ENCODE assay signal across 22 mouse cellular contexts in the genomic region with DNA sequence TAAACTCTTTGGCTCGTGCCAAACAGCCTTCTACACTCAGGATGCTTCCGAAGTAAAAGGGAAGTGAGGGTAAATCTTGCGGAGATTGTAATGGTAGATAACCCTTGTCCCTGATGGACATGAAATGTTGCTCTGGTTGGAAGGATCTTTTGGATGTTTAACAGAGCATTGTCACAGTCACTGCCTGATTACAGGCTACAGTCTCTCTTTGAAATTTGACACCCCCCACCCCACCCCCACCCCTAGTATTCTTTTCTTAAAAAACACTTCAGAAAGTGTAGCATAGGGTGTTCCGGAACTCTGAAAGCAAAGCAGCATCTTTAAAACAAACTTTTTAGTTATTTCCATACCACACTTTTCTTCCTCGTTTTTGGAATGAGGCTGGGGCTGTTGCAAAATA. TPM values are rescaled to one million over a fixed set of nuclear protein-coding genes. Genes with fewer than 3 reads are reported as not detected.
DNase-seq lines count a peak whose midpoint lies in the region; ATAC-seq and TF ChIP-seq lines count a peak whose summit lies in the region.
"Had no signal": no experiment of that assay in that cellular context is flagged by ENCODE, and none has a peak within 500 bp of the region (broad histone marks: within the 10 kb centered on the region; RNA-seq: fewer than 3 reads in every experiment).

No protein-coding gene starts in this region.

- H3K27ac ChIP-seq in forebrain, embryonic 11.5 days (ENCODE audit: low read depth, low read length), result no peak overlapping the region
- no peak overlapping the region for H3K27ac ChIP-seq in forebrain, embryonic 12.5 days
- H3K27ac ChIP-seq in midbrain, embryonic 11.5 days (ENCODE audit: low read depth, low read length), result no peak overlapping the region
- H3K27ac ChIP-seq in midbrain, postnatal 0 days (ENCODE audit: low read depth, low read length), result no peak overlapping the region
- no peak overlapping the region for H3K27ac ChIP-seq in limb, embryonic 10.5 days
- no peak overlapping the region for H3K27ac ChIP-seq in stomach, postnatal 0 days (replicated peaks)
- no peak overlapping the region for H3K27ac ChIP-seq in gastrocnemius, adult 2 months
- H3K27ac ChIP-seq: forebrain, embryonic 10.5 days; heart, embryonic 13.5 days; midbrain, embryonic 15.5 days had no signal

- H3K4me1 ChIP-seq in forebrain, embryonic 11.5 days (replicated peaks; ENCODE audit: control insufficient read depth, insufficient read depth, low read length), result no peaks in the 10 kb centered on the region
- no peaks in the 10 kb centered on the region for H3K4me1 ChIP-seq in forebrain, embryonic 12.5 days
- H3K4me1 ChIP-seq in midbrain, embryonic 11.5 days (ENCODE audit: control insufficient read depth, insufficient read depth, low read length), result no peaks in the 10 kb centered on the region
- no peaks in the 10 kb centered on the region for H3K4me1 ChIP-seq in midbrain, postnatal 0 days (ENCODE audit: insufficient read depth, low read length)
- H3K4me1 ChIP-seq in limb, embryonic 10.5 days, result peaks cover 10% of the 10 kb centered on the region
- H3K4me1 ChIP-seq in stomach, postnatal 0 days (replicated peaks; ENCODE audit: control insufficient read depth, insufficient read depth), result no peaks in the 10 kb centered on the region
- H3K4me1 ChIP-seq: heart, embryonic 13.5 days; midbrain, embryonic 15.5 days had no signal

- 0 out of 2 replicates have a peak, but pooled peaks have one; percentile 43 for ATAC-seq in forebrain, embryonic 11.5 days (replicated peaks; ENCODE audit: low FRiP score)
- ATAC-seq in forebrain, embryonic 12.5 days (ENCODE audit: low FRiP score), result no peak
- ATAC-seq in midbrain, embryonic 11.5 days (ENCODE audit: low FRiP score), result no peak
- no peak for ATAC-seq in midbrain, postnatal 0 days (ENCODE audit: low FRiP score)
- no peak for ATAC-seq in stomach, postnatal 0 days (ENCODE audit: low FRiP score, low TSS enrichment)
- ATAC-seq: CD4-positive, CD25-positive, alpha-beta regulatory T cell, adult 4 months; midbrain, embryonic 15.5 days had no signal

- no peak for TF ChIP-seq CTCF in midbrain, postnatal 0 days (IDR thresholded peaks at IDR 0.05)
- TF ChIP-seq CTCF in stomach, postnatal 0 days (IDR thresholded peaks at IDR 0.05; ENCODE audit: low read depth), result no peak
- no peak for TF ChIP-seq CTCF in gastrocnemius, adult 2 months (IDR thresholded peaks at IDR 0.05)

- no peak overlapping the region for H3K9ac ChIP-seq in forebrain, embryonic 11.5 days (ENCODE audit: low read length)
- no peak overlapping the region for H3K9ac ChIP-seq in forebrain, embryonic 12.5 days
- H3K9ac ChIP-seq in midbrain, embryonic 11.5 days (ENCODE audit: low read length), result no peak overlapping the region
- no peak overlapping the region for H3K9ac ChIP-seq in midbrain, postnatal 0 days (replicated peaks; ENCODE audit: low read length, poor library complexity, severe bottlenecking)
- H3K9ac ChIP-seq in stomach, postnatal 0 days (ENCODE audit: low read length), result no peak overlapping the region
- H3K9ac ChIP-seq: heart, embryonic 13.5 days; midbrain, embryonic 15.5 days had no signal

- TF ChIP-seq EP300 in stomach, postnatal 0 days (optimal IDR thresholded peaks at IDR 0.05), result no peak

- no peak overlapping the region for H3K4me2 ChIP-seq in forebrain, embryonic 11.5 days (ENCODE audit: low read depth, low read length, severe bottlenecking)
- H3K4me2 ChIP-seq in forebrain, embryonic 12.5 days, result no peak overlapping the region
- H3K4me2 ChIP-seq in midbrain, embryonic 11.5 days, result no peak overlapping the region
- no peak overlapping the region for H3K4me2 ChIP-seq in midbrain, postnatal 0 days (ENCODE audit: low read depth, low read length, poor library complexity, severe bottlenecking)
- peak overlapping the region; percentile 30 for H3K4me2 ChIP-seq in stomach, postnatal 0 days (replicated peaks; ENCODE audit: low read depth)
- H3K4me2 ChIP-seq: heart, embryonic 13.5 days; midbrain, embryonic 15.5 days had no signal

- no peak for DNase-seq in forebrain, embryonic 11.5 days (ENCODE audit: low spot score)
- peak; percentile 79 for DNase-seq in midbrain, embryonic 11.5 days (ENCODE audit: low spot score, missing footprints)
- DNase-seq in midbrain, postnatal 0 days (ENCODE audit: low spot score), result no peak
- peak; percentile 34 for DNase-seq in limb, embryonic 10.5 days (ENCODE audit: low spot score)
- DNase-seq in stomach, postnatal 0 days (ENCODE audit: low spot score), result no peak
- no peak for DNase-seq in gastrocnemius, postnatal 10 days
- no peak for DNase-seq in gastrocnemius, adult 2 months
- DNase-seq: adrenal gland, postnatal 25 days; cerebellum, adult 8-10 months; heart, postnatal 4 days; kidney, adult 9 months; lung, adult 18-20 months; retina, postnatal 1 day; right cerebral cortex, postnatal 4 days; thymus, adult 18-20 months had no signal

- intact Hi-C loops in gastrocnemius, adult 2 months (cut with DNase I), result no loop called here

- no peaks in the 10 kb centered on the region for H3K27me3 ChIP-seq in forebrain, embryonic 11.5 days (ENCODE audit: control insufficient read depth, insufficient read depth, low read length)
- H3K27me3 ChIP-seq in forebrain, embryonic 12.5 days, result no peaks in the 10 kb centered on the region
- H3K27me3 ChIP-seq in midbrain, embryonic 11.5 days (ENCODE audit: control insufficient read depth, insufficient read depth, low read length), result no peaks in the 10 kb centered on the region
- no peaks in the 10 kb centered on the region for H3K27me3 ChIP-seq in midbrain, postnatal 0 days (ENCODE audit: insufficient read depth, low read length)
- H3K27me3 ChIP-seq in limb, embryonic 10.5 days (ENCODE audit: low read depth, poor library complexity, severe bottlenecking), result no peaks in the 10 kb centered on the region
- H3K27me3 ChIP-seq in stomach, postnatal 0 days (ENCODE audit: control insufficient read depth, insufficient read depth, low read length), result no peaks in the 10 kb centered on the region
- H3K27me3 ChIP-seq: heart, embryonic 13.5 days; midbrain, embryonic 15.5 days had no signal

- no peaks in the 10 kb centered on the region for H3K36me3 ChIP-seq in forebrain, embryonic 11.5 days (ENCODE audit: control insufficient read depth, insufficient read depth, low read length)
- H3K36me3 ChIP-seq in forebrain, embryonic 12.5 days (replicated peaks), result no peaks in the 10 kb centered on the region
- H3K36me3 ChIP-seq in midbrain, embryonic 11.5 days (ENCODE audit: control insufficient read depth, insufficient read depth, low read length), result no peaks in the 10 kb centered on the region
- H3K36me3 ChIP-seq in midbrain, postnatal 0 days (ENCODE audit: insufficient read depth, low read length), result no peaks in the 10 kb centered on the region
- no peaks in the 10 kb centered on the region for H3K36me3 ChIP-seq in limb, embryonic 10.5 days
- H3K36me3 ChIP-seq in stomach, postnatal 0 days (ENCODE audit: control insufficient read depth, insufficient read depth, low read length), result no peaks in the 10 kb centered on the region
- H3K36me3 ChIP-seq: forebrain, embryonic 10.5 days; heart, embryonic 13.5 days; midbrain, embryonic 15.5 days had no signal

- H3K9me3 ChIP-seq in forebrain, embryonic 11.5 days (ENCODE audit: control insufficient read depth, low read length), result no peaks in the 10 kb centered on the region
- H3K9me3 ChIP-seq in forebrain, embryonic 12.5 days, result no peaks in the 10 kb centered on the region
- no peaks in the 10 kb centered on the region for H3K9me3 ChIP-seq in midbrain, embryonic 11.5 days (ENCODE audit: control insufficient read depth, low read length)
- no peaks in the 10 kb centered on the region for H3K9me3 ChIP-seq in midbrain, postnatal 0 days (ENCODE audit: low read length)
- no peaks in the 10 kb centered on the region for H3K9me3 ChIP-seq in limb, embryonic 10.5 days (replicated peaks)
- no peaks in the 10 kb centered on the region for H3K9me3 ChIP-seq in stomach, postnatal 0 days (ENCODE audit: control insufficient read depth, low read length)
- H3K9me3 ChIP-seq: forebrain, embryonic 10.5 days; heart, embryonic 13.5 days; midbrain, embryonic 15.5 days had no signal

- H3K4me3 ChIP-seq in forebrain, embryonic 11.5 days (ENCODE audit: low read depth, low read length), result no peak overlapping the region
- no peak overlapping the region for H3K4me3 ChIP-seq in forebrain, embryonic 12.5 days (replicated peaks)
- no peak overlapping the region for H3K4me3 ChIP-seq in midbrain, embryonic 11.5 days (ENCODE audit: low read depth, low read length)
- no peak overlapping the region for H3K4me3 ChIP-seq in midbrain, postnatal 0 days (ENCODE audit: low read depth, low read length)
- peak overlapping the region; percentile 10; the same call in 1 of the 2 replicates for H3K4me3 ChIP-seq in limb, embryonic 10.5 days
- H3K4me3 ChIP-seq in stomach, postnatal 0 days (ENCODE audit: low read depth, low read length), result peak overlapping the region; percentile 14; the same call in 1 of the 2 replicates
- H3K4me3 ChIP-seq in gastrocnemius, adult 2 months, result no peak overlapping the region
- H3K4me3 ChIP-seq: forebrain, embryonic 10.5 days; heart, embryonic 13.5 days; midbrain, embryonic 15.5 days had no signal

- 56% methylated on average over 5 of the region's 5 CpGs for WGBS in forebrain, embryonic 11.5 days
- 58% methylated on average over 5 of the region's 5 CpGs for WGBS in forebrain, embryonic 12.5 days
- 51% methylated on average over 5 of the region's 5 CpGs for WGBS in midbrain, embryonic 11.5 days
- WGBS in midbrain, postnatal 0 days, result 54% methylated on average over 5 of the region's 5 CpGs
- WGBS in limb, embryonic 10.5 days, result 26% methylated on average over 5 of the region's 5 CpGs
- 27% methylated on average over 5 of the region's 5 CpGs for WGBS in stomach, postnatal 0 days

RNA-seq across cellular contexts. Expression of gene Sptlc3, which starts 0.9 kb away (rescaled TPM):
- not detected in 2 replicates for polyA plus RNA-seq in forebrain, embryonic 11.5 days (2014; fragmentation: Nextera tagmentation; extraction: Ambion mirVana)
- polyA plus RNA-seq in forebrain, embryonic 12.5 days (2016; fragmentation: Nextera tagmentation; extraction: Ambion mirVana), result 0.08 and 0.18 TPM in 2 replicates
- polyA plus RNA-seq in midbrain, embryonic 11.5 days (2014; fragmentation: Nextera tagmentation; extraction: Ambion mirVana), result not detected in 2 replicates
- 0.19 and 0.22 TPM in 2 replicates for total RNA-seq in midbrain, postnatal 0 days (2014; rRNA removed)
- 0.32 and 0.59 TPM in 2 replicates for polyA plus RNA-seq in midbrain, postnatal 0 days (2015; fragmentation: Nextera tagmentation; extraction: Ambion mirVana)
- polyA plus RNA-seq in limb, embryonic 10.5 days (2016; fragmentation: Nextera tagmentation; extraction: Ambion mirVana), result 0.56 and 0.70 TPM in 2 replicates
- 15.2 and 15.9 TPM in 2 replicates for polyA plus RNA-seq in stomach, postnatal 0 days (2015; fragmentation: Nextera tagmentation; extraction: Ambion mirVana)
- total RNA-seq in gastrocnemius, postnatal 10 days (2021), result not detected
- not detected for total RNA-seq in gastrocnemius, adult 2 months (2021)
- total RNA-seq: adrenal gland, postnatal 25 days; heart, postnatal 4 days; liver, adult 2 months; MEL had no signal
- polyA plus RNA-seq: CD4-positive, CD25-positive, alpha-beta regulatory T cell, adult 4 months; heart, embryonic 13.5 days; liver, adult 2 months; midbrain, embryonic 15.5 days had no signal

Comparison
In these comparisons a context has a peak if more than half of its experiments do, and no peak if none do; other contexts are left out.
1. DNase-seq: peak in midbrain, embryonic 11.5 days (single experiment) and limb, embryonic 10.5 days (single experiment); none in forebrain, embryonic 11.5 days (single experiment), midbrain, postnatal 0 days (single experiment), stomach, postnatal 0 days (single experiment), gastrocnemius, postnatal 10 days (single experiment) and gastrocnemius, adult 2 months (single experiment).
2. H3K4me3 ChIP-seq: peak in limb, embryonic 10.5 days (single experiment) and stomach, postnatal 0 days (single experiment); none in forebrain, embryonic 11.5 days (single experiment), forebrain, embryonic 12.5 days (single experiment), midbrain, embryonic 11.5 days (single experiment), midbrain, postnatal 0 days (single experiment) and gastrocnemius, adult 2 months (single experiment).